Mouse (Mus musculus): Measurements from ENCODE around the gene Ubqln4.

- TF ChIP-seq CTCF (IDR thresholded peaks at IDR 0.05 in 2 of 3, conservative IDR thresholded peaks at IDR 0.05 in 1 of 3; ENCODE audit: control insufficient read depth in 1 of 3, insufficient read depth in 1 of 3, low read depth in 2 of 3, low read length in 3 of 3, poor library complexity in 1 of 3, severe bottlenecking in 1 of 3) (no peak), HCFC1 (IDR thresholded peaks at IDR 0.05; ENCODE audit: low read depth, low read length) (no peak), POLR2A (IDR thresholded peaks at IDR 0.05; ENCODE audit: control insufficient read depth in 1 of 2, insufficient read depth in 1 of 2, low read depth in 1 of 2, low read length in 2 of 2, poor library complexity in 1 of 2) (no peak), POLR2AphosphoS2 (IDR thresholded peaks at IDR 0.05; ENCODE audit: low read length) (no peak), EP300 (IDR thresholded peaks at IDR 0.05; ENCODE audit: low read depth in 1 of 2, low read length in 2 of 2) (no peak), MAX (IDR thresholded peaks at IDR 0.05; ENCODE audit: low read length) (no peak), NRF1 (IDR thresholded peaks at IDR 0.05; ENCODE audit: insufficient read depth, low read depth, low read length, poor library complexity, severe bottlenecking) (no peak), UBTF (IDR thresholded peaks at IDR 0.05; ENCODE audit: borderline replicate concordance, insufficient read depth, low read depth, low read length) (no peak), USF1 (IDR thresholded peaks at IDR 0.05; ENCODE audit: low read depth, low read length) (no peak), ZMIZ1 (IDR thresholded peaks at IDR 0.05; ENCODE audit: low read depth, low read length) (no peak), CHD1 (IDR thresholded peaks at IDR 0.05; ENCODE audit: low read depth, low read length) (no peak), KAT2A (conservative IDR thresholded peaks at IDR 0.05; ENCODE audit: low read depth, low read length) (no peak)
Observed at GRCm38 (mm10) chr3:88540085-88540484, 13.5 kb upstream of the Ubqln4 start.

All from MEL (cell line).